Mouse (Mus musculus): Measurements from ENCODE around the gene Kcnk16. TPM values are rescaled to one million over a fixed set of nuclear protein-coding genes. Genes with fewer than 3 reads are reported as not detected.

Kcnk16 gene
- polyA plus RNA-seq (2017; shearing (Covaris generic)): not detected

GRCm38 (mm10) chr14:20269082-20269809, at the start of gene Kcnk16:
Gene Kcnk16, minus strand, starts transcription at chr14:20269199.

DNA sequence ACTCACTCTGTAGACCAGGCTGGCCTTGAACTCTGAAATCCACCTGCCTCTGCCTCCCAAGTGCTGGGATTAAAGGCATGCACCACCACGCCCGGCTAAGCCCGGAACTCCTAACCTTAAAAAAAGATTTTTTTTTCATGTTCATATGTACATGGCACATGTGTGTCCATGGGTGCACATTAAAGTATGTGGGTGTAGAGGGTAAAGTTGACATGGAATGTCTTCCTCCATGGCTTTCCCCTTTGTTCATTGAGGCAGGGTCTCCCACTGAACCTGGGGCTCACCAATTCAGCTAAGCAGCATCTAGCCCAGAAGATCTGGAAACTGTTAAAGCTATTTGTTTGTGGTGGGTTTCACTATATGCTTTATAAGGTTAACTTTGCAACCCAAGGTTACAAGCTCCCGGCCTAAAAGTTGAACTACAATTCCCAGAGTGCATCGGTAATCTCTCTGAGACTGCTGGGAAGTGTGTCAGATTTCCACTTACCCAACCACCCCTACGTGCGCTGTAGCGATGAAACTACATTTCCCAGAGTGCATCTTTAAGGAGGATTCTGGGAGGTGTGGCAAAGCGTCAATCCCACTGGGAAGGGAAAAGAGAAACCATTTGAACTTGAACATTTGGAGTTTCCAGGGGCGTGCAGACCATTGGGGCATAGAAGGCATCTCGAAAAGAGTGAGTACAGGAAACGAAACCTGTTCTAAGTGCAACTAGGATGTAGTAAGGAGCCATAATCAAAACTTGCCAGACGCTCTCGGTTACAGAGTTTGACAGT, 25.3 kb upstream of the Kcnk16 start, which contains the start of gene Nudt13:
Gene Nudt13 (plus strand): TSS at position 581 of the 776 bp plus-strand sequence.

Other genes with a start within 250 kb of the Kcnk16 start
- 41.8 TPM for gene Saysd1, start 130.7 kb downstream of the Kcnk16 start, polyA plus RNA-seq (2017; shearing (Covaris generic))
- 9.8 TPM for gene Kcnk5, start 87.4 kb downstream of the Kcnk16 start, polyA plus RNA-seq (2017; shearing (Covaris generic))
- gene Nudt13, start 25.5 kb upstream of the Kcnk16 start, polyA plus RNA-seq (2017; shearing (Covaris generic)): 20.0 TPM
- 72.8 TPM for gene Ecd, start 78.9 kb upstream of the Kcnk16 start, polyA plus RNA-seq (2017; shearing (Covaris generic))
- 74.8 TPM for gene Fam149b, start 79.0 kb upstream of the Kcnk16 start, polyA plus RNA-seq (2017; shearing (Covaris generic))
- gene Dnajc9, start 119.7 kb upstream of the Kcnk16 start, polyA plus RNA-seq (2017; shearing (Covaris generic)): 142 TPM
- gene Mrps16, start 124.4 kb upstream of the Kcnk16 start, polyA plus RNA-seq (2017; shearing (Covaris generic)): 104 TPM
- not detected for gene Cfap70, start 183.0 kb upstream of the Kcnk16 start, polyA plus RNA-seq (2017; shearing (Covaris generic))
- gene Anxa7, start 210.9 kb upstream of the Kcnk16 start, polyA plus RNA-seq (2017; shearing (Covaris generic)): 53.7 TPM
- 1.1 TPM for gene Mss51, start 227.7 kb upstream of the Kcnk16 start, polyA plus RNA-seq (2017; shearing (Covaris generic))

Data from CD4-positive, CD25-positive, alpha-beta regulatory T cell, adult 9 weeks (primary cell).